Mouse (Mus musculus): ENCODE measurements around the gene Rhot2.

Rhot2 gene

DNA sequence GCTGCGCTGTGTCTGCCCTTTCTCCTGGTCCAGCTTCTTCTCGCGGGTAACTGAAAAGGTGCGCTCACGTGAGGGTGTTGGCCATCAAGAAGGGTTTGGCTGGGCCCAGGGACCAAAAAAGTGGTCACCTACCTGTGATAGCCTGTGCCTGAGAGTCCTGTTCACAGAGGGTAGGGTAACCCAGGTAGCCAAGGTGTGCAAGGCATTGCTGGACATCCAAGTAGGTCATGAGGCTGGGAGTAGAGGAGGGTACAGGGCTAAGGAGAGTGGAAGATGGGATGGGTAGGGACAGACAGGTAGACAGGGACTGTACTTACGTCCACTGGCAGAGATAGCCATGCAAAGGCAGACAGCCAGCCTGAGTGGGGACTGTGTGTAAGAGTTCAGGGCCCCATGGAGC lies 4.1 kb downstream of the Rhot2 start:
- no peak for DNase-seq

DNA sequence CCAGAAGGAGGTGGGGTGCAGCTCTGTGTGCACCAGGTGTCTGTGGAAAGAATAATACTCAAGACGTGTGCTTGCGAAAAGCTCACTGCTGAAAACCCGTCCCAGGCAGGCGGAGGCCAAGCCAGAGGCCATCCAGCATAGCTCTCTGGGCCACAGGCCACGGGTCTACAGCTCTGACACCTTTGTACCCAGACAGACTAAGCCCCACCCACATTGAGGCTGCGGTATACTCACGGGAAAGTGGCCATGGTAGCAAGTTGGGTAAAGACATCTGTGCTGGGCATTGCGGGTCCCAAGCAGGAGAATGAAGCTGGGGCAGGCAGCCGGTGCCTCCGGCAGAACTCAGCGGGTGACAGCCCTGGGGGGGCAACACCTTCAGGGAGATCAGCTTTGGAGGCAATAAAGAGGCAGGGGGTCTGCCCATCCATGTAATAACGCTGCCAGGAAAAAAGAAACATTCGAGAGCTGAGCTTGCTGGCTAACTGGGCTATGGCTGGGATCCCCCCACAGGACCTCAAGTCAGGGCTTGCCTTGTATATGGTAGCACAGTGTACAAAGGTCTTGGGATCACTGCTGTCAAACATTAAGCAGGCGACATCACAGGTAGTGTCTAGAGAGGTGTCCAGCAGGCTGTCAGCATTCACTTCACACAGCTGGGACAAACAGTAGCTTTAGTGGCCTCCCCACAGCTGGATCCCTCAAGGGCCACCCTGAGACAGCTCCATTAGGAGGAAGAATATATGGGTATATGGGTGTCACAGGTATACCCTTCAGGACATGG lies 5.0 kb downstream of the Rhot2 start:
- DNase-seq, result no peak

DNA sequence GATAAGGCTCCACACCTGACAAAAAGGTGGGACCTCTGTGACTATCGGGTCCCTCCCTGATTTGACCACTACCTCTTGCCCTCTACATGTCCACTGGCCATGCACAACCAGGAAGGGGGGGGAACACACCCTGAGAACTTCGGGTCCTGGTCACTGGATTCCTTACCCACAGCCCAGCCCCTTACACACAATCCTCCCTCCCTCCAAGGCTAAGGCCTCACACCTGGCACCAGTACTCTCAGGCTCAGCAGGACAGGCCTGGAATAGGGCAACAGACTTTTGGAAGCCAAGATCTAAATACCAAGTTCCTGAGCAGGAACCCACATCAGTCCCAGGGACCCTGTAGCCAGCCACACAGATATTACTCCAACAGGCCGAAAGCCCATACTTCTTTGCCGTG lies 5.7 kb downstream of the Rhot2 start:
- DNase-seq, result no peak

DNA sequence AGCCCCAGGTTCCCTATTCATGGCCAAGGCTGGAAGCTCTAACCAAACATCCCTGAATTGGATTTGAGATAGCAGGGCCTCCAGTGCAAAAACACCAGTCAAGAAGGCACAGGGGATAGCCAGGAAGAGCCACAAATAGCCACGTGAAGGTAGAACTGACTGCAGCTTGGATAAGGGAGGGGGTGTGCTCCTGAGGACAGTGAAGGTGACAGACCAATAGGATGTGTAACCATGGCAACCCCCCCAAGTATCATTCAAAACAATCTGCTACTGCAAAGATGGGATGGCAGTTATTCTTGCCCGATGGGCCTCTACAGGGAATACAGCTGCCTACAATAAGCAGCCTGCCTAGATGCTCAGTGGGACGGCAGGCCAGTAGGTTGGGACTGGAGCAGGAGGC lies 7.1 kb downstream of the Rhot2 start:
- no peak for DNase-seq

GRCm38 (mm10) chr17:25837076-25837410 lies 7.6 kb downstream of the Rhot2 start, which contains the start of gene Rhbdl1:
Gene Rhbdl1, minus strand, starts transcription at chr17:25837295.
- DNase-seq, result peak; percentile 63

- DNase-seq, result no peak
Observed at GRCm38 (mm10) chr17:25836397-25837075, 8.1 kb downstream of the Rhot2 start.

GRCm38 (mm10) chr17:25835816-25836215 lies 8.8 kb downstream of the Rhot2 start:
- DNase-seq, result no peak

- DNase-seq, result no peak
Observed at GRCm38 (mm10) chr17:25835301-25835700, 9.3 kb downstream of the Rhot2 start.

- DNase-seq, result no peak
Observed at GRCm38 (mm10) chr17:25834595-25835222, 9.9 kb downstream of the Rhot2 start.

GRCm38 (mm10) chr17:25833961-25834594 lies 10.6 kb downstream of the Rhot2 start:
- DNase-seq, result no peak

- DNase-seq, result peak; percentile 69
Observed at GRCm38 (mm10) chr17:25833291-25833663, 11.4 kb downstream of the Rhot2 start, which contains the start of gene Stub1. Gene Stub1, minus strand, starts transcription at chr17:25833404.

DNA sequence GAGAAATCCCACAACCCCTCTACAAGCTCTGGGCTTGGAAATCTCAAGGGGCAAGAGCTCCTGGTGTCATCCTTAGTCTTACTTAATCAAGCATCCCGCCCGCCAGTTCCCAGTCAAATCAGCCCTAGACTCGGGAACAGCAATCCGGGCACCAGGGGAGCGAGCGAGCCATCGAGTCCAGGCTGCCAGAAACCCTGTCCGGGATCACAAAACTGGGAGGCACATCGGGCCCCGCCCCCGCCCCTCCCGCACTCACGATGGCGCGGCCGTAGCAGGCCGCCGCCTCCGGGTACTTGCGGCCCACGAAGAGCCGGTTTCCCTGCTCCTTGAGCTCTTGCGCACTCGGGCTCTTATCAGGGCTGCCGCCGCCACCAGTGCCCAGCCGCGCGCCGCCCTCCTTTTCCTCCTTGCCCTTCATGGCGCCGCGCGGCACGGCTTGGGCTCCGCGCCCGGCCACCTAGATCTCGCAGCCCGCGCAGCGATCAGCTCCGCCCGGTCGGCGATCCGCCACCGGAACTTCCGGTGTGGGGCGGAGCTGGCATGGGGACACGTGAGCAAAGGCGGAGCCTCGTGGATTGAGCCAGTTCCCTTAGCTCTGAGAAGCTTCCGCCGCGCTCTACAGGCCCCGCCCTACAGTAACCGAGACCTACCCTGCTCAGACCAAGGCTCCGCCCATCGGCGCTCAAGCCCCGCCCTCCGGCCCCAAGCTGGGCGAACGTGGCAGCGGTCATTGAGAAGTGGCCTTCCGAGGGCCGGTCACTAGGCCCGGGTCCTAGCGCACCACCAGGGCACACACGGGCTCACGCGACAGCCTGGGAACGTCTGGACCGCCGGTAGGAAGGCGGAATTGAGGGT lies 12.0 kb downstream of the Rhot2 start:
- peak; percentile 98 for DNase-seq

DNA sequence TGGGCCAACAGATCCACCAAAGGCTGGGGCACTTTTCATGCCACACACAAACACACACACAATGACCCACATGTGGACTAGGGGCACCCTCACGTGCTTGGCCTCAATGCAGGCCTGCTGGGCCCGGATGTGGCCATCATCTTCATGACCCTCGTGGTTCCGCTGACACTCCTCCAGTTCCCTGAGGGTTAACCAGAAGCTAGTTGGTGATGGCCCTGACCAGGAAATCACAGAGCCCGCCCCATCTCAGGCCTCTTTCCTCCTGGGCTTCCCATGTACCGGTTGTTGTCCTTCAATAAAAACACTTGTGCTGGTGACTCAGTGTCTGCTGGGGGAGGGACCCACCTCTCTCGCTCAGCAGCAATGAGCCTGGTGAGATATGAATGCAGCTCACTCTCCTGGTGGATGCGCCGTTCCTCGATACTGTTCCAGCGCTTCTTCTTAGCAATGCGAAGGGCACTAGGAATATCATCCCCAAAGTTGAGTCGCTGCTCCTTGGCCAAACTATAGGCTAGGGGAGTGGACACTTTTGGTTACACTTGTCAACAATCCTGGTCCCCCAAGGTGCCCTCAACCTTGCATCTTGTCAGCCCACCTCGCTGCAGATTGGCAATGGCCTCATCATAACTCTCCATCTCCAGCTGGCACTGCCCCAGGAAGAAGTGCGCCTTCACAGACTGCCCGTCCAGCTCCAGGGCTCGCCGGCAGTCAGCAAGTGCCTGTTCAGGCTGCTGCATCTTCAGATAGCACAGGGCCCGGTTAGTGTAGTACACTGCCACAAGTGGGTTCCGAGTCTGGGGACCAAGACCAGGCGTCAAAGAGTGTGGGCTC lies 13.0 kb downstream of the Rhot2 start:
- DNase-seq, result no peak

GRCm38 (mm10) chr17:25830806-25831431 lies 13.7 kb downstream of the Rhot2 start:
- no peak for DNase-seq

DNA sequence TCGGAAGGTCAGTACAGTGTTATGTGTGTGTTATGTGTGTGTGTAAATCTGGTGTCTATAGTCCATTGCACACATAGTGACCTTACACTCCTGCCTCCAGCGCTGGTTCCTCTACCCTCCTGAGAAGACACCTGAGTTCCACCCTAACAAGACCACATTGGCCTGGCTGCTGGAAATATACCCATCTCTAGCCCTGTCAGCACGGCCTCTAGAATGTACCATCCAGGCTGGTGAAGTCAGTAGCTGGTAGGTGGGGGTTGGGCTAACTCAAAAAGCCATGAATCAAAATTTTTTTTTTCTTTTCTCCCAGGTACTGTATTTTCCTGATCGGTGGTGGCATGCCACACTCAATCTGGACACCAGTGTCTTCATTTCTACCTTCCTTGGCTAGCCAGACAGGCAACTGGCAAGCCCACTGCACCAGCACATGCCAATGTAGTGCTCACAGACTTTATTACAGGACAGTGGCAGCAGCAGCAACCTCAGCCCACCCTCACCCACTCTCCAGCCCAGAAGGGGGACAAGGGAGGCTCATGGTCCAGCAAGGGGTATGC lies 14.4 kb downstream of the Rhot2 start:
- no peak for DNase-seq

DNA sequence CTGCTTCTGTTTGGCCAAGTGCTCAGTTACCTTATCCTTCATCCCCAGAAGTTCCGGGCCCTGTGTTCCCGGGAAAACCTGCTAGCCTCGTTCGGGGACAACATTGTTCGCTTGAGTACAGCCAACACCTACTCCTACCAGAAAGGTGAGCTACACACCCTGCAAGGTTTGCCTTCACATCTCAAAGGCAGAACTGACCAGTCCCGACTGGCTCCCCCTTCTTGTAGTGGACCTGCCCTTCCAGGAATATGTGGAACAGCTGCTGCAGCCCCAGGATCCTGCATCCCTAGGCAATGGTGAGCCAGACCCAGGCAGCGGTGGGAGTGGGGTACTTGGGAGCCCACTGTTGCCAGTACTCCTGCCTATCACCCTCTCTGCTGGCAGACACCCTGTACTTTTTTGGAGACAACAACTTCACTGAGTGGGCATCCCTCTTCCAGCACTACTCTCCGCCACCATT lies 15.1 kb downstream of the Rhot2 start:
- DNase-seq, result no peak

DNA sequence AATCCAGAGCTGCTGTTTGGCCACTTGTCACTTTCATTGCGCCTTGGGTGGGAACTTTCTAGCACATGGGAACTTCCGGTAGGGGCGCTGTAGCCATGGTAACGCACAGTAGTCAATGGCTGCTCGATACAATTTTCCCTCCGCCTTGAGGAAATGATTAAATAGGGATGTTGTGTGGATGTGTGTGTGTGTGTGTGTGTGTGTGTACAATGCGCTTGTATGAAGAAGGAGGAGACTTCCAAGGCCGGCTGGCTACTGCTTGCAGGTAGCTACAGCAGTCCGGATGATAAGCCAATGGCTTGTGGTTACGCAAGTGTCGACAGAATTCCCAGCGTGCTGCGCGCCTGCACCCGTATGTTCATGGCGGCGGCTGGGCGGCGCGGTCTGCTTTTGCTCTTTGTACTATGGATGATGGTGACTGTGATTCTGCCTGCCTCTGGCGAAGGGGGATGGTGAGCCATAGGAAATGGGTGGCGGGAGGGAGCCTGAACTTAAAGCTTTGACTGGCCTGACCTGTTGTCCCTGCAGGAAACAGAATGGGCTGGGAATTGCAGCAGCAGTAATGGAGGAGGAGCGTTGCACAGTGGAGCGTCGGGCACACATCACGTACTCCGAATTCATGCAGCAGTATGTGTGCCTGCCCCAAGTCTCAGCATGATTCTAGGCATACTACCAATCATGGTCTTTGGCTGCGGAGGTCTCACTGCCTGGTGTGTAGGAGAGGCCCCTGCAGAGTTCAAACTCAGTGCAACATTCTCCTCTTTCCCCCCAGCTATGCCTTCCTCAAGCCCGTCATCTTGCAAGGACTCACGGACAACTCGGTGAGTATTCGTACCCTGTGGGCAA lies 15.7 kb downstream of the Rhot2 start, which contains the start of gene Jmjd8:
Gene Jmjd8, plus strand, starts transcription at position 156 of the 846 bp plus-strand sequence.
- peak; percentile 81 for DNase-seq

GRCm38 (mm10) chr17:25828223-25828594 lies 16.4 kb downstream of the Rhot2 start:
- DNase-seq, result peak; percentile 43

DNA sequence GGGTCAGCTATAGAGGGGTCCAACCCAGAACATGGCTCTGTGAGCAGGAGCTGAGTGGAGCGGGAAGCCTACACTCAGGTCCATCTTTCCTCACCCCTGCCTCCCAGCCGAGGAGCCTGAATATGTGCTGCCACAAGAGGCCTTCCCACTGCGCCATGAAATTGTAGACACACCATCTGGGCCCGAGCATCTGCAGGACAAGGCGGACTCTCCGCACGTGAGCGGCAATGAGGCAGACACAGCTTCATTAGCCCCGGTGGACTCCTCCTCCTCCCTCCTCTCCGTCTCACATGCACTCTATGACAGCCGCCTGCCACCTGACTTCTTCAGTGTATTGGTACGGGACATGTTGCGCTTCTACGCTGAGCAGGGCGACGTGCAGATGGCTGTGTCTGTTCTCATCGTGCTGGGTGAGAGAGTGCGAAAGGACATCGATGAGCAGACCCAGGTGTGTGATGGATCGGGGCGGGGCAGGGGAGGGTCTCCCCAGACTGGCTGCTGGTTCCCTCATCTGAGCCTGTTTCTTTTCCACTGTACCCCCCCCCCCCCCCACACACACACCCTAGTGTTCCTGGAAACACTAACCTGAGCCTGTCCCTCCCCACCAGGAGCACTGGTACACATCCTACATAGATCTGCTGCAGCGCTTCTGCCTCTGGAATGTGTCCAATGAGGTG lies 17.0 kb downstream of the Rhot2 start:
- no peak for DNase-seq

All from thymus, postnatal 14 days (tissue).